Mouse (Mus musculus): ENCODE data around the gene Fbxo46. TPM values are rescaled to one million over a fixed set of nuclear protein-coding genes. Genes with fewer than 3 reads are reported as not detected.

Fbxo46 gene
- polyA plus RNA-seq, 1 experiment from 2014 or later, result 10.1 TPM

- WGBS, result 0% methylated on average over 19 of the region's 19 CpGs
- peaks cover 11% of the 10 kb centered on the region for H3K36me3 ChIP-seq (ENCODE audit: control insufficient read depth, insufficient read depth, low read length)
- H3K4me2 ChIP-seq (ENCODE audit: low read length), result peak overlapping the region; percentile 98
- H3K9ac ChIP-seq (ENCODE audit: low read length), result peak overlapping the region; percentile 73
- DNase-seq (ENCODE audit: low spot score) (peak; percentile 63), ATAC-seq (no peak)
- H3K4me3 ChIP-seq (ENCODE audit: low read depth, low read length), result peak overlapping the region; percentile 56
- H3K9me3 ChIP-seq (replicated peaks; ENCODE audit: control insufficient read depth, low read length), result no peaks in the 10 kb centered on the region
- no peaks in the 10 kb centered on the region for H3K27me3 ChIP-seq (replicated peaks; ENCODE audit: control insufficient read depth, insufficient read depth, low read length)
- peak overlapping the region; percentile 84; the same call in 1 of the 2 replicates for H3K27ac ChIP-seq (ENCODE audit: low read depth, low read length)
- peaks cover 19% of the 10 kb centered on the region for H3K4me1 ChIP-seq (ENCODE audit: control insufficient read depth, insufficient read depth, low read length)
Observed at GRCm38 (mm10) chr7:19095751-19096110, 23.9 kb upstream of the Fbxo46 start.

GRCm38 (mm10) chr7:19096421-19096976 is 23.2 kb upstream of the Fbxo46 start:
- DNase-seq (ENCODE audit: low spot score) (no peak), ATAC-seq (no peak)
- Histone ChIP-seq H3K36me3 (ENCODE audit: control insufficient read depth, insufficient read depth, low read length) (peaks cover 5% of the 10 kb centered on the region), H3K9ac (ENCODE audit: low read length) (peak overlapping the region; percentile 73; the same call in 1 of the 2 replicates), H3K4me1 (ENCODE audit: control insufficient read depth, insufficient read depth, low read length) (peaks cover 19% of the 10 kb centered on the region), H3K27ac (ENCODE audit: low read depth, low read length) (no peak overlapping the region), H3K4me2 (ENCODE audit: low read length) (peak overlapping the region; percentile 98), H3K4me3 (ENCODE audit: low read depth, low read length) (peak overlapping the region; percentile 56), H3K9me3 (replicated peaks; ENCODE audit: control insufficient read depth, low read length) (no peaks in the 10 kb centered on the region), H3K27me3 (replicated peaks; ENCODE audit: control insufficient read depth, insufficient read depth, low read length) (no peaks in the 10 kb centered on the region)
- 57% methylated on average over 5 of the region's 5 CpGs for WGBS

- 67% methylated on average over 2 of the region's 2 CpGs for WGBS
- Histone ChIP-seq H3K27ac (ENCODE audit: low read depth, low read length) (no peak overlapping the region), H3K4me1 (ENCODE audit: control insufficient read depth, insufficient read depth, low read length) (peaks cover 19% of the 10 kb centered on the region), H3K4me3 (ENCODE audit: low read depth, low read length) (no peak overlapping the region), H3K9me3 (replicated peaks; ENCODE audit: control insufficient read depth, low read length) (no peaks in the 10 kb centered on the region), H3K36me3 (ENCODE audit: control insufficient read depth, insufficient read depth, low read length) (no peaks in the 10 kb centered on the region; the same call in 1 of the 2 replicates), H3K9ac (ENCODE audit: low read length) (no peak overlapping the region), H3K4me2 (ENCODE audit: low read length) (no peak overlapping the region), H3K27me3 (replicated peaks; ENCODE audit: control insufficient read depth, insufficient read depth, low read length) (no peaks in the 10 kb centered on the region)
- ATAC-seq (no peak), DNase-seq (ENCODE audit: low spot score) (no peak)
Observed at GRCm38 (mm10) chr7:19097217-19097616, 22.4 kb upstream of the Fbxo46 start.

- Histone ChIP-seq H3K4me3 (ENCODE audit: low read depth, low read length) (no peak overlapping the region), H3K36me3 (ENCODE audit: control insufficient read depth, insufficient read depth, low read length) (no peaks in the 10 kb centered on the region), H3K4me1 (ENCODE audit: control insufficient read depth, insufficient read depth, low read length) (peaks cover 17% of the 10 kb centered on the region), H3K9ac (ENCODE audit: low read length) (no peak overlapping the region), H3K27me3 (replicated peaks; ENCODE audit: control insufficient read depth, insufficient read depth, low read length) (no peaks in the 10 kb centered on the region), H3K4me2 (ENCODE audit: low read length) (no peak overlapping the region), H3K9me3 (replicated peaks; ENCODE audit: control insufficient read depth, low read length) (no peaks in the 10 kb centered on the region), H3K27ac (ENCODE audit: low read depth, low read length) (no peak overlapping the region)
- DNase-seq (ENCODE audit: low spot score) (no peak), ATAC-seq (no peak)
Observed at GRCm38 (mm10) chr7:19097863-19098262, 21.8 kb upstream of the Fbxo46 start.

- Histone ChIP-seq H3K4me2 (ENCODE audit: low read length) (no peak overlapping the region), H3K27ac (ENCODE audit: low read depth, low read length) (no peak overlapping the region), H3K9ac (ENCODE audit: low read length) (no peak overlapping the region), H3K9me3 (replicated peaks; ENCODE audit: control insufficient read depth, low read length) (no peaks in the 10 kb centered on the region), H3K4me3 (ENCODE audit: low read depth, low read length) (no peak overlapping the region), H3K4me1 (ENCODE audit: control insufficient read depth, insufficient read depth, low read length) (peaks cover 9% of the 10 kb centered on the region; the same call in 1 of the 2 replicates), H3K27me3 (replicated peaks; ENCODE audit: control insufficient read depth, insufficient read depth, low read length) (no peaks in the 10 kb centered on the region), H3K36me3 (ENCODE audit: control insufficient read depth, insufficient read depth, low read length) (no peaks in the 10 kb centered on the region)
- 68% methylated on average over 7 of the region's 7 CpGs for WGBS
- ATAC-seq (no peak), DNase-seq (ENCODE audit: low spot score) (no peak)
Observed at GRCm38 (mm10) chr7:19098811-19099210, 20.8 kb upstream of the Fbxo46 start.

- H3K9ac ChIP-seq (ENCODE audit: low read length), result no peak overlapping the region
- no peak overlapping the region for H3K4me3 ChIP-seq (ENCODE audit: low read depth, low read length)
- peaks cover 9% of the 10 kb centered on the region; the same call in 1 of the 2 replicates for H3K4me1 ChIP-seq (ENCODE audit: control insufficient read depth, insufficient read depth, low read length)
- no peaks in the 10 kb centered on the region for H3K36me3 ChIP-seq (ENCODE audit: control insufficient read depth, insufficient read depth, low read length)
- no peaks in the 10 kb centered on the region for H3K9me3 ChIP-seq (replicated peaks; ENCODE audit: control insufficient read depth, low read length)
- no peak for ATAC-seq
- no peak overlapping the region for H3K4me2 ChIP-seq (ENCODE audit: low read length)
- WGBS, result 100% methylated on average over 1 of the region's 1 CpGs
- H3K27ac ChIP-seq (ENCODE audit: low read depth, low read length), result no peak overlapping the region
- no peak for DNase-seq (ENCODE audit: low spot score)
- no peaks in the 10 kb centered on the region for H3K27me3 ChIP-seq (replicated peaks; ENCODE audit: control insufficient read depth, insufficient read depth, low read length)
Observed at GRCm38 (mm10) chr7:19100290-19100689, 19.4 kb upstream of the Fbxo46 start.

- Histone ChIP-seq H3K4me3 (ENCODE audit: low read depth, low read length) (no peak overlapping the region), H3K36me3 (ENCODE audit: control insufficient read depth, insufficient read depth, low read length) (no peaks in the 10 kb centered on the region), H3K27ac (ENCODE audit: low read depth, low read length) (no peak overlapping the region), H3K27me3 (replicated peaks; ENCODE audit: control insufficient read depth, insufficient read depth, low read length) (no peaks in the 10 kb centered on the region), H3K4me2 (ENCODE audit: low read length) (no peak overlapping the region), H3K9me3 (replicated peaks; ENCODE audit: control insufficient read depth, low read length) (no peaks in the 10 kb centered on the region), H3K4me1 (ENCODE audit: control insufficient read depth, insufficient read depth, low read length) (no peaks in the 10 kb centered on the region), H3K9ac (ENCODE audit: low read length) (no peak overlapping the region)
- ATAC-seq (no peak), DNase-seq (ENCODE audit: low spot score) (no peak)
Observed at GRCm38 (mm10) chr7:19103741-19104140, 15.9 kb upstream of the Fbxo46 start.

GRCm38 (mm10) chr7:19104486-19104885 is 15.2 kb upstream of the Fbxo46 start:
- no peaks in the 10 kb centered on the region for H3K9me3 ChIP-seq (replicated peaks; ENCODE audit: control insufficient read depth, low read length)
- WGBS, result 88% methylated on average over 2 of the region's 2 CpGs
- no peak for ATAC-seq

GRCm38 (mm10) chr7:19107436-19107835 is 12.2 kb upstream of the Fbxo46 start:
- WGBS, result 65% methylated on average over 3 of the region's 3 CpGs
- H3K27me3 ChIP-seq (replicated peaks; ENCODE audit: control insufficient read depth, insufficient read depth, low read length), result no peaks in the 10 kb centered on the region
- H3K9me3 ChIP-seq (replicated peaks; ENCODE audit: control insufficient read depth, low read length), result no peaks in the 10 kb centered on the region
- ATAC-seq (no peak), DNase-seq (ENCODE audit: low spot score) (no peak)
- H3K27ac ChIP-seq (ENCODE audit: low read depth, low read length), result no peak overlapping the region
- H3K4me2 ChIP-seq (ENCODE audit: low read length), result no peak overlapping the region
- H3K36me3 ChIP-seq (ENCODE audit: control insufficient read depth, insufficient read depth, low read length), result no peaks in the 10 kb centered on the region
- no peak overlapping the region for H3K4me3 ChIP-seq (ENCODE audit: low read depth, low read length)
- no peak overlapping the region for H3K9ac ChIP-seq (ENCODE audit: low read length)
- H3K4me1 ChIP-seq (ENCODE audit: control insufficient read depth, insufficient read depth, low read length), result no peaks in the 10 kb centered on the region

More at GRCm38 (mm10) chr7:19104486-19104885, 15.2 kb upstream of the Fbxo46 start:
- no peaks in the 10 kb centered on the region for H3K27me3 ChIP-seq (replicated peaks; ENCODE audit: control insufficient read depth, insufficient read depth, low read length)
- no peak overlapping the region for H3K4me2 ChIP-seq (ENCODE audit: low read length)
- no peak for DNase-seq (ENCODE audit: low spot score)
- no peak overlapping the region for H3K27ac ChIP-seq (ENCODE audit: low read depth, low read length)
- no peak overlapping the region for H3K4me3 ChIP-seq (ENCODE audit: low read depth, low read length)
- H3K4me1 ChIP-seq (ENCODE audit: control insufficient read depth, insufficient read depth, low read length), result no peaks in the 10 kb centered on the region
- no peak overlapping the region for H3K9ac ChIP-seq (ENCODE audit: low read length)
- no peaks in the 10 kb centered on the region for H3K36me3 ChIP-seq (ENCODE audit: control insufficient read depth, insufficient read depth, low read length)
